Mouse (Mus musculus) C2C12 (cell line): Measurements from ENCODE around the gene Zfp42. TPM values are rescaled to one million over a fixed set of nuclear protein-coding genes. Genes with fewer than 3 reads are reported as not detected.

Experiments used
- H3K27me3 ChIP-seq: one replicate; pipeline ENCODE4 v1.6.1; 2011; ENCODE audit not compliant: control insufficient read depth, insufficient read depth, insufficient read length
- H3K36me3 ChIP-seq: one replicate; pipeline ENCODE4 v1.6.1; 2011; ENCODE audit not compliant: control insufficient read depth, insufficient read depth
- H3K4me3 ChIP-seq: one replicate; pipeline ENCODE4 v1.5.1; 2011; ENCODE audit warnings: mild to moderate bottlenecking, control low read depth; ENCODE audit not compliant: poor library complexity, insufficient read depth, severe bottlenecking
- H3K79me2 ChIP-seq: one replicate; pipeline ENCODE4 v1.6.1; 2011; ENCODE audit not compliant: control insufficient read depth, insufficient read depth
- H3K79me3 ChIP-seq: one replicate; pipeline ENCODE4 v1.6.1; 2011; ENCODE audit warnings: low read depth, control low read depth
- H3ac ChIP-seq: one replicate; pipeline ENCODE3; 2011; ENCODE audit warnings: low read depth; ENCODE audit not compliant: control insufficient read depth, insufficient read length
- CEBPB ChIP-seq: IDR thresholded peaks from one replicate; pipeline ENCODE4 v1.6.1; 2011; ENCODE audit warnings: low read depth, mild to moderate bottlenecking, control low read depth, moderate library complexity
- CTCF ChIP-seq: IDR thresholded peaks from one replicate; pipeline ENCODE4 v1.5.1; 2011; ENCODE audit not compliant: control insufficient read depth, insufficient read depth, insufficient read length
- FOSL1 ChIP-seq: IDR thresholded peaks from one replicate; pipeline ENCODE4 v1.8.0; 2011; ENCODE audit warnings: mild to moderate bottlenecking, low read length; ENCODE audit not compliant: poor library complexity, insufficient read depth, severe bottlenecking
- MAX ChIP-seq: IDR thresholded peaks from one replicate; pipeline ENCODE4 v1.6.1; 2011; ENCODE audit warnings: mild to moderate bottlenecking, control low read depth
- MYOD1 ChIP-seq: IDR thresholded peaks from one replicate; pipeline ENCODE4 v1.6.1; 2011; ENCODE audit warnings: low read depth; ENCODE audit not compliant: control insufficient read depth, insufficient read length
- MYOG ChIP-seq: IDR thresholded peaks from one replicate; pipeline ENCODE4 v1.6.1; 2011; ENCODE audit not compliant: control insufficient read depth, insufficient read length; ENCODE audit errors: extremely low read depth
- USF1 ChIP-seq: IDR thresholded peaks from one replicate; pipeline ENCODE4 v1.6.1; 2011; ENCODE audit warnings: low read depth, mild to moderate bottlenecking, control low read depth, moderate library complexity
- polyA plus RNA-seq: library from polyadenylated mRNA; unstranded; fragments of >200 nt; fragmentation: generic; extraction: Trizol; gene quantifications from one replicate; pipeline ENCODE4 v1.2.1, GENCODE M21; 2012; ENCODE audit warnings: missing spikeins

The Zfp42 gene
- polyA plus RNA-seq, 1 experiment, result not detected

DNA sequence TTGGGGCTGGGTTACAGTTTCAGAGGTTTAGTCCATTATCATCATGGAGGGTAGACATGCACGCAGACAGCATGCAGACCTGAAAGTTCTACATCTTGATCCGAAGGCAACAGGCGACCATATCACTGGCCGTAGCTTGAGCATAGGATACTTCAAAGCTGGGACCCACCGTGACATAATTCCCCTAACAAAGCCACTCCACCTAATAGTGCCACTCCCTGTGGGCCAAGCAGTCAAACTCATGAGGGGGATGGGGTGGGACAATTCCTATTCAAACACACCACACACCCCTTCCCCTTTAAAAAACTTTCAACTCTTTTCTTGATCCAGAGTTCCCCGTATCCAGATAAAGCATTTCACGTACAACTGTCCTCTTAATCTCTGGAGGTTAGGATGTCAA lies 23.5 kb downstream of the Zfp42 start:
- no peaks in the 10 kb centered on the region for H3K27me3 ChIP-seq
- no peaks in the 10 kb centered on the region for H3K79me2 ChIP-seq
- no peak overlapping the region for H3ac ChIP-seq
- no peaks in the 10 kb centered on the region for H3K79me3 ChIP-seq
- no peaks in the 10 kb centered on the region for H3K36me3 ChIP-seq
- no peak overlapping the region for H3K4me3 ChIP-seq
- TF ChIP-seq USF1 (no peak), FOSL1 (no peak), MYOD1 (no peak), MAX (no peak), MYOG (no peak), CEBPB (no peak), CTCF (no peak)

DNA sequence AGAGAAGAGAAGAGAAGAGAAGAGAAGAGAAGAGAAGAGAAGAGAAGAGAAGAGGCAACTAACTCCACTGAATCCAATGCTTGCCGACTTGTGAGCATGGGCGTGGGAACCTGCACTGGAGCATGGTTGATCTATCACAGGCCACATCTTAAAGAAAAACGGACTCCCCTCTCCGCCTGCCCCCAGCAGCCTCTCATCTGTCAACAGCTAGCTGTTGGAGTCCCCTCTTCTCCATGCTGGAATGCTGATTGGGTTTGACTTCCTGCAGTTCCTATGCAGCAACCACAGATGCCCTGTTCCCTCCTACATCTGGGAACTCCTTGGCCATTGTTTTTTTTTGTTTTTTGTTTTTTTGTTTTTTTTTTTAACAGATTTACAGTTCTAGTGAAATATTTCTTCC lies 28.4 kb downstream of the Zfp42 start:
- Histone ChIP-seq H3K79me3 (no peaks in the 10 kb centered on the region), H3K27me3 (no peaks in the 10 kb centered on the region), H3K36me3 (no peaks in the 10 kb centered on the region), H3K4me3 (no peak overlapping the region), H3K79me2 (no peaks in the 10 kb centered on the region), H3ac (no peak overlapping the region)
- TF ChIP-seq MYOD1 (no peak), FOSL1 (no peak), CEBPB (no peak), MAX (no peak), USF1 (no peak), MYOG (no peak), CTCF (no peak)

GRCm38 (mm10) chr8:43260961-43261360 lies 45.8 kb downstream of the Zfp42 start:
- TF ChIP-seq MYOD1 (no peak), MAX (no peak), MYOG (no peak), FOSL1 (no peak), CEBPB (no peak), USF1 (no peak), CTCF (no peak)
- Histone ChIP-seq H3ac (no peak overlapping the region), H3K36me3 (no peaks in the 10 kb centered on the region), H3K79me2 (no peaks in the 10 kb centered on the region), H3K4me3 (no peak overlapping the region), H3K79me3 (no peaks in the 10 kb centered on the region), H3K27me3 (no peaks in the 10 kb centered on the region)

- Histone ChIP-seq H3K36me3 (no peaks in the 10 kb centered on the region), H3K79me2 (no peaks in the 10 kb centered on the region), H3ac (no peak overlapping the region), H3K4me3 (no peak overlapping the region), H3K79me3 (no peaks in the 10 kb centered on the region), H3K27me3 (no peaks in the 10 kb centered on the region)
- no peak for TF ChIP-seq CEBPB
These were observed 48.9 kb downstream of the Zfp42 start for GRCm38 (mm10) chr8:43257886-43258285.

- TF ChIP-seq FOSL1, result no peak
- TF ChIP-seq USF1, result no peak
- TF ChIP-seq MYOG, result no peak
- no peak for TF ChIP-seq CEBPB
- TF ChIP-seq CTCF, result no peak
- TF ChIP-seq MYOD1, result no peak
- TF ChIP-seq MAX, result no peak
- H3K79me3 ChIP-seq, result no peaks in the 10 kb centered on the region
These were observed 51.1 kb downstream of the Zfp42 start for GRCm38 (mm10) chr8:43255695-43256094.

GRCm38 (mm10) chr8:43251653-43252052 lies 55.1 kb downstream of the Zfp42 start:
- Histone ChIP-seq H3K4me3 (no peak overlapping the region), H3K79me3 (no peaks in the 10 kb centered on the region), H3K36me3 (no peaks in the 10 kb centered on the region), H3K27me3 (no peaks in the 10 kb centered on the region), H3K79me2 (no peaks in the 10 kb centered on the region), H3ac (no peak overlapping the region)
- TF ChIP-seq MYOD1 (no peak), CTCF (no peak), USF1 (no peak), FOSL1 (no peak), MAX (no peak), MYOG (no peak), CEBPB (no peak)

More at GRCm38 (mm10) chr8:43255695-43256094, 51.1 kb downstream of the Zfp42 start:
- no peaks in the 10 kb centered on the region for H3K79me2 ChIP-seq
- H3K36me3 ChIP-seq, result no peaks in the 10 kb centered on the region
- H3ac ChIP-seq, result no peak overlapping the region
- no peaks in the 10 kb centered on the region for H3K27me3 ChIP-seq
- no peak overlapping the region for H3K4me3 ChIP-seq
